Mouse (Mus musculus) CH12.LX (cell line): ENCODE results near the gene Rpl39. TPM values are rescaled to one million over a fixed set of nuclear protein-coding genes. Genes with fewer than 3 reads are reported as not detected.

Experiments
- DNase-seq: peaks from one replicate; pipeline ENCODE4 v3.0.0-alpha.2; 2013; ENCODE audit errors: extremely low read depth
- H3K27ac ChIP-seq: 2 replicates; pipeline ENCODE4 v1.5.1; 2012; ENCODE audit warnings: low read depth, mild to moderate bottlenecking, control low read depth, moderate library complexity; ENCODE audit not compliant: insufficient read depth
- H3K27me3 ChIP-seq: replicated peaks from 2 replicates; pipeline ENCODE3; 2012; ENCODE audit warnings: inconsistent platforms
- H3K36me3 ChIP-seq, 2 experiments: replicated peaks in 1 of 2; 2 replicates each; pipeline versions ENCODE3 to v1.6.1; 2012; ENCODE audit warnings: inconsistent platforms in 1 of 2, low read length in 1 of 2, mild to moderate bottlenecking in 1 of 2, mixed read lengths in 1 of 2, moderate library complexity in 1 of 2; ENCODE audit not compliant: control insufficient read depth in 1 of 2, insufficient read depth in 1 of 2
- H3K4me1 ChIP-seq, 2 experiments: 2 replicates each; pipeline ENCODE4 v1.6.1; 2012; ENCODE audit warnings: inconsistent platforms in 1 of 2, moderate library complexity in 1 of 2; ENCODE audit not compliant: insufficient read depth in 2 of 2, control insufficient read depth in 1 of 2
- H3K4me2 ChIP-seq: 2 replicates; pipeline ENCODE4 v1.6.1; 2012; ENCODE audit warnings: low read depth, mild to moderate bottlenecking, control low read depth; ENCODE audit not compliant: poor library complexity, insufficient read depth, severe bottlenecking
- H3K4me3 ChIP-seq, 3 experiments: fragments of 150-350 bp in 1 of 3; sonication (generic) in 1 of 3; replicated peaks in 1 of 3; 2 replicates each; pipeline versions ENCODE3 to v1.5.1; 2011 to 2012; ENCODE audit warnings: low read depth in 2 of 3, low read length in 2 of 3, mild to moderate bottlenecking in 2 of 3, moderate library complexity in 2 of 3, control low read depth in 1 of 3, improper control_type of control experiment in 1 of 3, inconsistent platforms in 1 of 3, mixed read lengths in 1 of 3; ENCODE audit not compliant: poor library complexity in 1 of 3
- H3K79me2 ChIP-seq: replicated peaks from 2 replicates; pipeline ENCODE4 v1.6.1; 2012; ENCODE audit warnings: mild to moderate bottlenecking, moderate library complexity; ENCODE audit not compliant: control insufficient read depth, poor library complexity, insufficient read depth, severe bottlenecking; ENCODE audit errors: extremely low read depth
- H3K9ac ChIP-seq: 2 replicates; pipeline ENCODE4 v1.6.1; 2012; ENCODE audit warnings: low read depth, mild to moderate bottlenecking, control low read depth, moderate library complexity; ENCODE audit not compliant: insufficient read depth
- H3K9me3 ChIP-seq: replicated peaks from 2 replicates; pipeline ENCODE3; 2012; ENCODE audit warnings: low read length, inconsistent platforms, mixed read lengths
- BHLHE40 ChIP-seq: IDR thresholded peaks from 2 replicates; pipeline ENCODE4 v1.6.1; 2011; ENCODE audit warnings: mild to moderate bottlenecking, low read depth, low read length, improper control_type of control experiment
- E2F4 ChIP-seq: IDR thresholded peaks from 2 replicates; pipeline ENCODE4 v1.6.1; 2011; ENCODE audit warnings: low read depth, low read length, improper control_type of control experiment; ENCODE audit not compliant: insufficient replicate concordance
- ETS1 ChIP-seq: conservative IDR thresholded peaks from 2 replicates; pipeline ENCODE4 v1.6.1; 2012; ENCODE audit warnings: low read depth, mild to moderate bottlenecking, inconsistent platforms, low read length, improper control_type of control experiment, moderate library complexity
- GABPA ChIP-seq: IDR thresholded peaks from 2 replicates; pipeline ENCODE4 v1.6.1; 2012; ENCODE audit warnings: low read depth, low read length, improper control_type of control experiment, inconsistent platforms; ENCODE audit not compliant: insufficient replicate concordance
- JUN ChIP-seq: IDR thresholded peaks from 2 replicates; pipeline ENCODE4 v1.6.1; 2011; ENCODE audit warnings: low read depth, mild to moderate bottlenecking, low read length, improper control_type of control experiment, moderate library complexity; ENCODE audit not compliant: insufficient read depth
- JUND ChIP-seq: conservative IDR thresholded peaks from 2 replicates; pipeline ENCODE4 v1.6.1; 2011; ENCODE audit warnings: low read depth, low read length, improper control_type of control experiment
- MAFK ChIP-seq: IDR thresholded peaks from 2 replicates; pipeline ENCODE4 v1.6.1; 2011; ENCODE audit warnings: low read length, improper control_type of control experiment; ENCODE audit not compliant: insufficient replicate concordance
- MAX ChIP-seq: IDR thresholded peaks from 2 replicates; pipeline ENCODE4 v1.6.1; 2011; ENCODE audit warnings: low read length, improper control_type of control experiment
- MXI1 ChIP-seq: IDR thresholded peaks from 2 replicates; pipeline ENCODE4 v1.6.1; 2011; ENCODE audit warnings: mild to moderate bottlenecking, low read depth, low read length, improper control_type of control experiment
- MYC ChIP-seq: IDR thresholded peaks from 2 replicates; pipeline ENCODE4 v1.6.1; 2011; ENCODE audit warnings: low read depth, mild to moderate bottlenecking, improper control_type of control experiment, low read length
- SMC3 ChIP-seq: IDR thresholded peaks from 2 replicates; pipeline ENCODE4 v1.6.1; 2011; ENCODE audit warnings: low read depth, low read length, improper control_type of control experiment
- ZKSCAN1 ChIP-seq: IDR thresholded peaks from 2 replicates; pipeline ENCODE4 v1.6.1; 2012; ENCODE audit warnings: low read depth, inconsistent platforms, low read length, improper control_type of control experiment, borderline replicate concordance
- ZMIZ1 ChIP-seq: IDR thresholded peaks from 2 replicates; pipeline ENCODE4 v1.6.1; 2012; ENCODE audit warnings: low read depth, mild to moderate bottlenecking, inconsistent platforms, low read length, improper control_type of control experiment
- ZNF384 ChIP-seq: IDR thresholded peaks from 2 replicates; pipeline ENCODE4 v1.6.1; 2012; ENCODE audit warnings: low read depth, low read length, improper control_type of control experiment, inconsistent platforms
- dilution Hi-C: fragments of 300-500 bp; cut with MboI; formaldehyde crosslinking; loops from 2 replicates; pipeline ENCODE4 v1.14.3; 2020; ENCODE audit warnings: low sequenced_read_pairs; ENCODE audit not compliant: extremely low pct_unique_long_range_greater_than_20kb, extremely low pct_ligation_motif_present
- in situ Hi-C: fragments of 300-500 bp; cut with MboI; formaldehyde crosslinking; loops from 3 replicates; pipeline ENCODE4 v1.14.3; 2019; ENCODE audit warnings: low sequenced_read_pairs, low pct_ligation_motif_present, low pct_unique_long_range_greater_than_20kb, mixed read lengths
- polyA plus RNA-seq: library from polyadenylated mRNA; unstranded; fragments of >175 nt; gene quantifications from 2 replicates; pipeline ENCODE4 v1.2.1, GENCODE M21; 2012; ENCODE audit warnings: low read depth; ENCODE audit not compliant: insufficient read length
- total RNA-seq, 2 experiments: library from RNA; depleted of rRNA; stranded (reverse); fragments of 300-350 nt in 1 of 2; fragments of >200 nt in 1 of 2; gene quantifications; 2 replicates each; pipeline ENCODE4 v1.2.3; 2012 to 2014

The Rpl39 gene
- total and polyA plus RNA-seq, 3 experiments, result 1,227 to 2,172 (median 2,129) TPM

DNA sequence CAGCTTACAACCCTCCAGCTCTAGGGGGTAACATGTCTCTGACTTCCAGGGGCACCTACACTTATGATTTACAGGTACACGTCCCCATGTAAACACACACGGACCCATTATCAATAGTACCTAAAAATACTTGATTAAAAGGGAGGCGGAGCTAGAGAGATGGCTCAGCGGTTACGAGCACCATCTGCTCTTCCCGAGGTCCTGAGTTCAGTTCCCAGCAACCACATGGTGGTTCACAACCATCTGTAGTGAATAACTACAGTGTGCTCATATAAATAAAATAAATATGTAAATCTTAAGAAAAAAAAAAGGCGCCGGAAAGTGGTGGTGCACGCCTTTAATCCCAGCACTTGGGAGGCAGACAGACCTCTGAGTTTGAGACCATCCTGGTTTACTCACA, 463 bp upstream of the Rpl39 start:
- dilution Hi-C loops (no loop called here), in situ Hi-C loops (no loop called here)
- Histone ChIP-seq H3K4me1 (peaks cover 3 to 22% of the 10 kb centered on the region in 2 experiments; a peak in 3 of 4 replicates), H3K79me2 (peaks cover 23% of the 10 kb centered on the region), H3K36me3 (peaks cover 17 to 23% of the 10 kb centered on the region in 2 experiments), H3K9ac (peak overlapping the region; percentile 21; the same call in 1 of the 2 replicates), H3K27ac (peak overlapping the region; percentile 96; the same call in 1 of the 2 replicates), H3K27me3 (no peaks in the 10 kb centered on the region), H3K4me3 (peak overlapping the region in 2 of 3 experiments; percentile 58 to 72), H3K9me3 (no peaks in the 10 kb centered on the region), H3K4me2 (peak overlapping the region; percentile 75)
- TF ChIP-seq MAX (0 out of 2 replicates have a peak, but pooled peaks have one; percentile 28), ZNF384 (peak; percentile 31; the same call in 1 of the 2 replicates), E2F4 (no peak)
- DNase-seq, result no peak

DNA sequence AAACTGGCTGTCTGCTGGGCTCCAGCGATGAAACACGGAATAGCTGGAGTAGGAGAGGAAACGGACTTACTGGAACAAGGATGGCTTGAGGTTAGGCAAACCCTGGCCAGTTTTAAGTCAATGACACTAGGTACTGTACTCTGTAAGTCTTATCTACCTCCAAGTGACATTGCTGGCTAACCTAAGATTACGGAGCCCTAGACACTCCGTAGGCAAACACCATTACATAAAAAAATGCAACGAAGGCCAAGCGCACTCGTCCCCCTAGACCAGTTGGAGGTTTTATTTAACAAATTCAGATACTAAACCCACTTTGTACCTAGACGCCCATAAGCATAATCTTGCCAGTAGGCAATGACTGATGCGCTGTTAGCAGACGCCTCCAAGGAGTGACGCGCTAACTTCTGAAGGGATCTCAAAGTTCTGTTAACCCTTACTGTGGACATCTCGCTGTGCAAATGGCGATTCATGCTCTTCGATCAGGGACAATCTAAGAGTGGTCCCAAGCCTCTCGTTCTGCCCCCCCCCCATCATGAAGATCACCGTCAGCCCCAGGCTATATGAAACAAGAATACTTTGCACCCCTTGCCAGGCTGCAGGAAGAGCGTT, 780 bp downstream of the Rpl39 start:
- dilution Hi-C loops (no loop called here), in situ Hi-C loops (no loop called here)
- DNase-seq, result no peak
- Histone ChIP-seq H3K79me2 (peaks cover 23% of the 10 kb centered on the region), H3K4me1 (peaks cover 3 to 27% of the 10 kb centered on the region in 2 experiments; a peak in 3 of 4 replicates), H3K9ac (peak overlapping the region; percentile 82), H3K27me3 (no peaks in the 10 kb centered on the region), H3K27ac (peak overlapping the region; percentile 96), H3K4me3 (peak overlapping the region; percentile 72 to 95 (median 95)), H3K4me2 (peak overlapping the region; percentile 67; the same call in 1 of the 2 replicates), H3K9me3 (no peaks in the 10 kb centered on the region), H3K36me3 (peaks cover 17 to 25% of the 10 kb centered on the region in 2 experiments)
- TF ChIP-seq BHLHE40 (no peak), ZMIZ1 (no peak), MXI1 (no peak), ZKSCAN1 (no peak), MAFK (no peak), ETS1 (no peak), MYC (no peak), SMC3 (no peak), ZNF384 (no peak), JUND (no peak), JUN (no peak), GABPA (no peak)
